Mouse (Mus musculus): ENCODE results near the gene Klk1b8.
"Not testable (repeated sequence)": the region's sequence is repeated elsewhere in the genome, so short reads cannot be mapped to it uniquely, and the experiment has no call there.

Klk1b8 gene

DNA sequence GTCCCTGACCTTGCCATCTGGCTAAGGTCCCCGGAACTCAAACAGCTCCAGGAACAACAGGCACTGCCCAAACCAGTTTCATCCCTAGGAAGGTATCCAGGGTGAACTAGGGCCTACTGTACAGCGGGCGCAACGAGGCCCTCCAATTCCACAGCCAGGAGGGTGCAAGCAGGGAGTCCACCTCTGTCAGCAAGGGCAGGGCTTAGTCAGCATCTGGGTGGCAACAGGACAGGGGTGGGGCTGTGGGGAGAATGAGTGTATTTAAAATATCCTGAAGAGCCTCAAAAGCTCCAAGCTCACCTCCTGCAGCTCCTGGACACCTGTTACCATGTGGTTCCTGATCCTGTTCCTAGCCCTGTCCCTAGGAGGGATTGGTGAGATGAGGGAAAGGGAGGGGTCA, 45.1 kb downstream of the Klk1b8 start, which contains the start of gene Klk1b11:
Klk1b11 (plus strand) TSS at position 301 of the 400 bp plus-strand sequence.
- DNase-seq (ENCODE audit: low read depth, low spot score), result not testable (repeated sequence)
